Mouse (Mus musculus) kidney, adult 2 months (tissue): ENCODE measurements at regions not wholly inside any gene's neighbourhood (a gene's known extent, or its start where the extent isn't known, plus 50 kb on each side); places are given as distances from the start of the nearest gene placed in this dataset.

Experiments
- CTCF ChIP-seq: fragments of 200-500 bp; conservative IDR thresholded peaks from 2 replicates; pipeline ENCODE4 v1.5.1; 2011; ENCODE audit warnings: low read depth, mild to moderate bottlenecking, control low read depth, low read length, moderate library complexity, mixed read lengths; ENCODE audit not compliant: insufficient read depth, insufficient read length
- POLR2A ChIP-seq: fragments of 200-500 bp; IDR thresholded peaks from one replicate; pipeline ENCODE4 v1.6.1; 2011; ENCODE audit warnings: low read depth, low read length, control low read depth

GRCm38 (mm10) chr6:52385044-52385443, 71.7 kb downstream of the Evx1 start:
- TF ChIP-seq POLR2A (no peak), CTCF (no peak)
